Mouse (Mus musculus): ENCODE results near the gene Ust. TPM values are rescaled to one million over a fixed set of nuclear protein-coding genes. Genes with fewer than 3 reads are reported as not detected.
A peak's percentile ranks its signal among the peaks of the same experiment; 100 is the strongest.

The Ust gene
- polyA plus RNA-seq, 1 experiment from 2014 or later, result 0.54 TPM

DNA sequence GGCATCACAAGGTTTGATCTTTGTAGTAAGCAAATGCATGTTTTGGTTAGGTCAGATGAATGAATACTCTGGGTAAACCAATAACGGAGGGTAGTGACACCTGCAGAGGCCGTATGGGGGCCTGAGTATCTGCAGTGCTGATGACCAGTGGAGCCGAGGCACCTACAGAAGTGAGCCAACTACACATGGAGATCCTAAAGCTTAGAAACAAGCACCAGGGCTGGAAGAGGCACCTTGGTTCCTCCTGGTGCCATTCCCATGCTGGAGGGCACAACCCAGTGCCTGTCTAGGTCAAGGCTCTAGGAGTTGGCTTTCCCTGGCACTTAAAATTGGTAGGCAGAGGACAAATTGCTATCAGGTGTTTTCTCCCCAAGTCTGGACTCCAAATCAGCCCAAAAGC, 303.4 kb downstream of the Ust start:
- Histone ChIP-seq H3K4me1 (replicated peaks) (0 out of 2 replicates have a peak, but pooled peaks cover 7% of the 10 kb centered on the region), H3K9ac (no peak overlapping the region), H3K4me3 (replicated peaks) (no peak overlapping the region), H3K36me3 (replicated peaks) (no peaks in the 10 kb centered on the region), H3K27me3 (no peaks in the 10 kb centered on the region), H3K9me3 (replicated peaks) (no peaks in the 10 kb centered on the region), H3K4me2 (no peak overlapping the region), H3K27ac (replicated peaks) (no peak overlapping the region)
- no peak for ATAC-seq (ENCODE audit: insufficient read depth)
- WGBS (ENCODE audit: insufficient replicate concordance), result 70% methylated on average over 3 of the region's 3 CpGs

GRCm38 (mm10) chr10:8213906-8214421, 304.7 kb downstream of the Ust start:
- ATAC-seq (ENCODE audit: insufficient read depth), result no peak
- no peaks in the 10 kb centered on the region for H3K36me3 ChIP-seq (replicated peaks)

DNA sequence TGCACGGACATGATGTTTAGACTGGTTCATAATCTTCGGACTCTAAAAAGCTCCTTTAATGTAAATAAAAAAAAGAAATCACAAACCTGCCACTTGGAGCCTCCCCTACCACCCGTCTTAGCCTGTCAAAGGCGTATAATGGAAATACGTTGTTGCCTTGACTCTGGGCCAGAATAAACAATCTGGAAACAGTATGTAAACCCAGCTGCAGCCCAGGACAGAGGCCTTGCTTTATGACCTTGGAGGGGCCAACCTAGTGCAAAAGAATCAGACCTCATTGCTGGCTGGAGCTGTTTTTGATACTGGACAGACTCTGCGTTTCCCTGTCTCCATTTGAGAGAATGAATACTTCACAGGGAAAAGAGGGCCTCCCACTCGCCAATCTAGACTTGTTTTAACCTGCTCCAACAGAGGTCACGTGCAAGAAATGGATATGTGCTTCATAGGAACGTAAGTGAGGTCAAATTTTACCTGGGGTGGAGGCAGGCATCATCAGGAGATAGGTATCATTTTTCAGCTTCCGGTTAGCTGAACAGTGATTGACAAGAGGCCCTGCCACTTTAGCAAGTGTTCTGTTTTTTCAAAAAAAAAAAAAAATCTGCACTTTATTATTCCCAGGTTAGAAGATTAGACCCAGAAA, 305.2 kb downstream of the Ust start:
- H3K4me3 ChIP-seq (replicated peaks), result no peak overlapping the region
- H3K4me2 ChIP-seq, result peak overlapping the region; percentile 23
- ATAC-seq (ENCODE audit: insufficient read depth), result no peak
- 44% methylated on average over 10 of the region's 10 CpGs for WGBS (ENCODE audit: insufficient replicate concordance)
- H3K4me1 ChIP-seq (replicated peaks), result 0 out of 2 replicates have a peak, but pooled peaks cover 7% of the 10 kb centered on the region
- no peaks in the 10 kb centered on the region for H3K9me3 ChIP-seq (replicated peaks)
- H3K9ac ChIP-seq, result no peak overlapping the region
- no peak overlapping the region for H3K27ac ChIP-seq (replicated peaks)
- H3K27me3 ChIP-seq, result no peaks in the 10 kb centered on the region
- no peaks in the 10 kb centered on the region for H3K36me3 ChIP-seq (replicated peaks)

More at GRCm38 (mm10) chr10:8213906-8214421, 304.7 kb downstream of the Ust start:
- Histone ChIP-seq H3K27ac (replicated peaks) (no peak overlapping the region), H3K4me3 (replicated peaks) (no peak overlapping the region), H3K9me3 (replicated peaks) (no peaks in the 10 kb centered on the region), H3K9ac (no peak overlapping the region), H3K4me2 (peak overlapping the region; percentile 23), H3K4me1 (replicated peaks) (0 out of 2 replicates have a peak, but pooled peaks cover 7% of the 10 kb centered on the region), H3K27me3 (no peaks in the 10 kb centered on the region)
- WGBS (ENCODE audit: insufficient replicate concordance), result 28% methylated on average over 16 of the region's 16 CpGs

GRCm38 (mm10) chr10:8212611-8213226, 305.9 kb downstream of the Ust start:
- no peak for ATAC-seq (ENCODE audit: insufficient read depth)
- Histone ChIP-seq H3K27me3 (no peaks in the 10 kb centered on the region), H3K4me3 (replicated peaks) (no peak overlapping the region), H3K36me3 (replicated peaks) (no peaks in the 10 kb centered on the region), H3K4me1 (replicated peaks) (0 out of 2 replicates have a peak, but pooled peaks cover 7% of the 10 kb centered on the region), H3K9me3 (replicated peaks) (no peaks in the 10 kb centered on the region), H3K27ac (replicated peaks) (no peak overlapping the region), H3K9ac (no peak overlapping the region), H3K4me2 (no peak overlapping the region)
- 64% methylated on average over 11 of the region's 11 CpGs for WGBS (ENCODE audit: insufficient replicate concordance)

DNA sequence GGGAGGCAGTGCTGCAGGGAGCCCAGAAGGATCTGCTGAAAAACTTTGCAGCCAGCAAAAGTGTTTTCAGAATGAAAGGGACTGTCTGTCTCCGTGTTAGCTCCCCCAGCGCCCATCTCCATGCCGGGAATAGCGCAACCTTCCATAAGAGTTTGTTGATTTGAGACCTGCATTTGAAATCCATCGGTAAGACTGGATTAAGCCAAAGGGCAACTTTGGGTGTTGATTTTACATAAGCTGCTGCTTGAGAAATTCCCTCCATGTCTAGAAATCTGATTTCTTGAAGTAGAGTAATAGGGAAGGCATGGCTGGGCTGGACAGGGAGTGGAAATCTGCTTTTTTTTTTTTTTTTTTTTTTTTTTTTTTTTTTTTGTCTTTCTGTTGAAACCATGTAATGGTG, 306.9 kb downstream of the Ust start:
- Histone ChIP-seq H3K9me3 (replicated peaks) (no peaks in the 10 kb centered on the region), H3K27me3 (no peaks in the 10 kb centered on the region), H3K36me3 (replicated peaks) (no peaks in the 10 kb centered on the region), H3K4me1 (replicated peaks) (0 out of 2 replicates have a peak, but pooled peaks cover 7% of the 10 kb centered on the region), H3K4me3 (replicated peaks) (no peak overlapping the region), H3K9ac (no peak overlapping the region), H3K27ac (replicated peaks) (no peak overlapping the region), H3K4me2 (no peak overlapping the region)
- 80% methylated on average over 5 of the region's 5 CpGs for WGBS (ENCODE audit: insufficient replicate concordance)
- ATAC-seq (ENCODE audit: insufficient read depth), result no peak

DNA sequence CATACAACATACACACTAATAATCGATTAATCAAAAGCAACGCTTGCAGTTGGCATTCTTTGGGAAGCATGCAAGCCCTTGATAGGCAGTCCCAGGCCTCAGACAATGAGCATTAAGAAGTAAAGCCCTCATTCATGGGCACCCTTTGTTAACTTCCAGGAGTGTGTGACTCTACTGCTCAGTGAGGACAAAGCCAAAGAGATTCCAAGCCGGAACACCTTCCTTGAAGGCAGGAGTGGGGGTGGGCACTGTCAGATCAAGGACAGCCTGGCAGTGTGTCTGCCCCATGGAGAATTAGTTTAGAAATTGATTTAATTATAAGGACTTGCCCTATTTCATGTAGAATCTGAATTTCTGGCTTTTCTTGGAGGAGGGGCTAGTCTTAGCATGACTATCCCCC, 308.3 kb downstream of the Ust start:
- Histone ChIP-seq H3K9ac (no peak overlapping the region), H3K9me3 (replicated peaks) (no peaks in the 10 kb centered on the region), H3K27me3 (no peaks in the 10 kb centered on the region), H3K4me3 (replicated peaks) (no peak overlapping the region), H3K36me3 (replicated peaks) (no peaks in the 10 kb centered on the region), H3K27ac (replicated peaks) (no peak overlapping the region), H3K4me2 (no peak overlapping the region), H3K4me1 (replicated peaks) (0 out of 2 replicates have a peak, but pooled peaks cover 7% of the 10 kb centered on the region)
- 77% methylated on average over 3 of the region's 3 CpGs for WGBS (ENCODE audit: insufficient replicate concordance)
- no peak for ATAC-seq (ENCODE audit: insufficient read depth)

GRCm38 (mm10) chr10:8207358-8207757, 311.3 kb downstream of the Ust start:
- Histone ChIP-seq H3K36me3 (replicated peaks) (no peaks in the 10 kb centered on the region), H3K4me1 (replicated peaks) (no peaks in the 10 kb centered on the region), H3K9me3 (replicated peaks) (no peaks in the 10 kb centered on the region), H3K4me2 (no peak overlapping the region), H3K27ac (replicated peaks) (no peak overlapping the region), H3K27me3 (no peaks in the 10 kb centered on the region), H3K9ac (no peak overlapping the region), H3K4me3 (replicated peaks) (no peak overlapping the region)
- WGBS (ENCODE audit: insufficient replicate concordance), result 78% methylated on average over 19 of the region's 19 CpGs
- ATAC-seq (ENCODE audit: insufficient read depth), result no peak

GRCm38 (mm10) chr10:8203681-8204080, 314.9 kb downstream of the Ust start:
- 57% methylated on average over 4 of the region's 4 CpGs for WGBS (ENCODE audit: insufficient replicate concordance)
- Histone ChIP-seq H3K4me3 (replicated peaks) (no peak overlapping the region), H3K4me1 (replicated peaks) (no peaks in the 10 kb centered on the region), H3K9ac (no peak overlapping the region), H3K27me3 (no peaks in the 10 kb centered on the region), H3K9me3 (replicated peaks) (no peaks in the 10 kb centered on the region), H3K27ac (replicated peaks) (no peak overlapping the region), H3K36me3 (replicated peaks) (no peaks in the 10 kb centered on the region), H3K4me2 (no peak overlapping the region)
- ATAC-seq (ENCODE audit: insufficient read depth), result no peak

DNA sequence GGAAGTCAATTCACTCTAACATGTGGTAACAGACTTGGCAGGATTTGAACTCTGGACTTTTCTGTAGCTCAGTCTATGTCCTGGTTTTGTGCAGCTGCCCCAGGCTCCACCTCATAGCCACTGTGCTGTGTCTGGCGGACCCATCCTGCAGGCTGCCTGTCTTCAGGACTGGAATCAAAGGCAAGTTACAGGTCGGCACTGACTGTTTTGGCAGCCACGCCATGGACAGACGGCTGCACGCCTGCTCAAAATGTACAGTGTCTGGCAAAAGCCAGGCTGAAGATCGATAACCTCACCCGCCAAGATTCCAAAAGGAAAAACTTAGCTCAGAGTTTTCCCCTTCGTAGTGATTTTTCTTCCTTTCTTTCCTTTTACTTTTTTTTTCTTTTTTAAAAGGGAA, 318.8 kb downstream of the Ust start:
- H3K9ac ChIP-seq, result no peak overlapping the region
- H3K4me2 ChIP-seq, result no peak overlapping the region
- no peak for ATAC-seq (ENCODE audit: insufficient read depth)
- peaks cover 5% of the 10 kb centered on the region; the same call in 1 of the 2 replicates for H3K4me1 ChIP-seq (replicated peaks)
- no peaks in the 10 kb centered on the region for H3K27me3 ChIP-seq
- WGBS (ENCODE audit: insufficient replicate concordance), result 68% methylated on average over 8 of the region's 8 CpGs
- no peak overlapping the region for H3K4me3 ChIP-seq (replicated peaks)
- H3K9me3 ChIP-seq (replicated peaks), result no peaks in the 10 kb centered on the region
- no peaks in the 10 kb centered on the region for H3K36me3 ChIP-seq (replicated peaks)
- H3K27ac ChIP-seq (replicated peaks), result no peak overlapping the region

DNA sequence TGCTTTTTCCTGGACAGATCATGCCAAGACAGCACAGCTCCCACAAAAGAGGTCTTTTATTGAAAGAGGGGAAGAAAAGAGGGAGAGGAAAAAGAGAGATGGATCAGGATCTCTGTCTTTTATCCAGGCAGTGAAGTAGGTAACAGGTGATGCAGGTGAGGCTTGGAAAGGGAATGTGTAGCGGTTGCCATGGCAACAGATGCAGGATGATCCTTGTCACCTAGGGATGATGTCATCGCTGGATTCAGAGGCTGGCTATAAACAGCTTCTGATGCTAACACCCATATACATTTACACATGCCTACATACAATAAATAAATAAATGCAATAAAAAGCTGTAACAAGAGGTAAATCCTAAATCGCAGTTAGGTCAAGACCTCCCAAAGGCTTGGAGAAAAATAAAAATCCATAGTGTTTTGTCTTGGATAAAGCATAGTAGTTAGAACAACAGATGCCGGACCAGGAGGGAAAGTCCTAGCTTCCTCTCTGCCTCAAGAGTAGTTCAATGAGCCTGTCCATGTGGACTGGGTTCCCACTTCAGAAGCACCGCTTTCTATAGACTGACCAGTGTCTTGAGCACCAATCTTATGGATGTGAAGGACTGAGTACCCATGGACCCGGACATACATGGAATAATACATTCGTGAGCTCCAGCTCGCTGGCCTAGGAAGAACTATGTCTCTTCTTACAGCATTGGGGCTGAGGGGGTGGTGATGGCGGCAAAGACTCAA, 319.4 kb downstream of the Ust start:
- Histone ChIP-seq H3K4me1 (replicated peaks) (peaks cover 5% of the 10 kb centered on the region; the same call in 1 of the 2 replicates), H3K4me2 (no peak overlapping the region), H3K9ac (no peak overlapping the region), H3K36me3 (replicated peaks) (no peaks in the 10 kb centered on the region), H3K4me3 (replicated peaks) (no peak overlapping the region), H3K27ac (replicated peaks) (no peak overlapping the region), H3K27me3 (no peaks in the 10 kb centered on the region), H3K9me3 (replicated peaks) (no peaks in the 10 kb centered on the region)
- 69% methylated on average over 9 of the region's 9 CpGs for WGBS (ENCODE audit: insufficient replicate concordance)
- no peak for ATAC-seq (ENCODE audit: insufficient read depth)

DNA sequence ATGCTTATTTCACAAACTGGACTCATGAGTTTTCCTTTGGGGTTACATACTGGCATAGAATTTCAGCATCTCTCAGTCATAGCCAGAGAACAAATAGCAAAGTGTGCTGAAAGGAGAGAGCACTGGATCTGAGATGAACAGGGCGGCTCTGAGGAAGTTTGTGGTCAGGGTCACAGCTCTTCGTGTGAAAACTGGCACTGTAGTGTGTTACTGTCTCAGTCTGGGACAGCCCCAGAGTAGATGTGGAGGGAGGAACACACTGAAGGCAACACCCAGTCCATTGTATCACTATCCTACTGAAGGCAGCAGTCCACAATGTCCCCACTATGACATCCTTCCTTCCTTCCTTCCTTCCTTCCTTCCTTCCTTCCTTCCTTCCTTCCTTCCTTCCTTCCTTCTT, 321.0 kb downstream of the Ust start:
- peaks cover 5% of the 10 kb centered on the region; the same call in 1 of the 2 replicates for H3K4me1 ChIP-seq (replicated peaks)
- no peak for ATAC-seq (ENCODE audit: insufficient read depth)
- no peak overlapping the region for H3K9ac ChIP-seq
- WGBS (ENCODE audit: insufficient replicate concordance), result 15% methylated on average over 2 of the region's 2 CpGs
- H3K9me3 ChIP-seq (replicated peaks), result no peaks in the 10 kb centered on the region
- no peak overlapping the region for H3K4me3 ChIP-seq (replicated peaks)
- H3K36me3 ChIP-seq (replicated peaks), result no peaks in the 10 kb centered on the region
- H3K4me2 ChIP-seq, result no peak overlapping the region
- no peak overlapping the region for H3K27ac ChIP-seq (replicated peaks)
- no peaks in the 10 kb centered on the region for H3K27me3 ChIP-seq

Data from liver, embryonic 15.5 days (tissue).